Mouse (Mus musculus) testis, adult 2 months (tissue): Measurements from ENCODE around the gene Fam53b. TPM values are rescaled to one million over a fixed set of nuclear protein-coding genes. Genes with fewer than 3 reads are reported as not detected.

Experiments
- H3K27ac ChIP-seq: fragments of 200-500 bp; 2 replicates; pipeline ENCODE4 v1.5.1; 2012; ENCODE audit warnings: low read depth, low read length; ENCODE audit not compliant: control insufficient read depth, insufficient read depth
- H3K27me3 ChIP-seq: fragments of 200-500 bp; 2 replicates; pipeline ENCODE4 v1.6.1; 2012; ENCODE audit warnings: mild to moderate bottlenecking, low read length, moderate library complexity; ENCODE audit not compliant: control insufficient read depth, insufficient read depth
- H3K36me3 ChIP-seq: fragments of 200-500 bp; 2 replicates; pipeline ENCODE4 v1.6.1; 2012; ENCODE audit warnings: mild to moderate bottlenecking, low read length; ENCODE audit not compliant: control insufficient read depth, insufficient read depth
- H3K4me1 ChIP-seq: fragments of 200-500 bp; 2 replicates; pipeline ENCODE4 v1.6.1; 2012; ENCODE audit warnings: low read length; ENCODE audit not compliant: control insufficient read depth, insufficient read depth
- H3K4me3 ChIP-seq: fragments of 200-500 bp; 2 replicates; pipeline ENCODE4 v1.5.1; 2012; ENCODE audit warnings: low read depth, mild to moderate bottlenecking, low read length, moderate library complexity, mixed read lengths; ENCODE audit not compliant: control insufficient read depth
- CTCF ChIP-seq: fragments of 200-500 bp; IDR thresholded peaks from 2 replicates; pipeline ENCODE4 v1.5.1; 2012; ENCODE audit warnings: low read depth, mild to moderate bottlenecking, inconsistent platforms, low read length, moderate library complexity; ENCODE audit not compliant: control insufficient read depth, insufficient read depth, insufficient replicate concordance
- POLR2A ChIP-seq: fragments of 200-500 bp; IDR thresholded peaks from 2 replicates; pipeline ENCODE4 v1.6.1; 2012; ENCODE audit warnings: low read depth, mild to moderate bottlenecking, inconsistent platforms, low read length, moderate library complexity; ENCODE audit not compliant: control insufficient read depth
- polyA plus RNA-seq: library from polyadenylated mRNA; depleted of rRNA; stranded (reverse); fragments of >200 nt; gene quantifications from 2 replicates; pipeline ENCODE4 v1.2.3, GENCODE M21; 2012

Gene Fam53b
- polyA plus RNA-seq, 1 experiment: 6.1 TPM

- Histone ChIP-seq H3K27me3 (no peaks in the 10 kb centered on the region), H3K36me3 (no peaks in the 10 kb centered on the region), H3K4me1 (peaks cover 7% of the 10 kb centered on the region), H3K4me3 (no peak overlapping the region), H3K27ac (no peak overlapping the region)
- TF ChIP-seq CTCF: no peak
- no peak for TF ChIP-seq POLR2A
These were observed 3.4 kb upstream of the Fam53b start for GRCm38 (mm10) chr7:132817056-132817455.

GRCm38 (mm10) chr7:132816528-132816927 lies 2.8 kb upstream of the Fam53b start:
- Histone ChIP-seq H3K27me3 (no peaks in the 10 kb centered on the region), H3K4me3 (no peak overlapping the region), H3K27ac (no peak overlapping the region), H3K4me1 (peaks cover 10% of the 10 kb centered on the region), H3K36me3 (no peaks in the 10 kb centered on the region)
- no peak for TF ChIP-seq POLR2A
- no peak for TF ChIP-seq CTCF

GRCm38 (mm10) chr7:132815081-132815480 lies 1.4 kb upstream of the Fam53b start:
- TF ChIP-seq CTCF (no peak), POLR2A (no peak)
- no peaks in the 10 kb centered on the region for H3K36me3 ChIP-seq
- no peak overlapping the region for H3K27ac ChIP-seq
- peaks cover 10% of the 10 kb centered on the region for H3K4me1 ChIP-seq
- H3K4me3 ChIP-seq: no peak overlapping the region
- H3K27me3 ChIP-seq: no peaks in the 10 kb centered on the region

- H3K27me3 ChIP-seq: no peaks in the 10 kb centered on the region
- H3K36me3 ChIP-seq: no peaks in the 10 kb centered on the region
- H3K4me3 ChIP-seq: peak overlapping the region; percentile 84
- H3K4me1 ChIP-seq: peaks cover 10% of the 10 kb centered on the region
- TF ChIP-seq CTCF (no peak), POLR2A (no peak)
- H3K27ac ChIP-seq: peak overlapping the region; percentile 81
These were observed 384 bp upstream of the Fam53b start for GRCm38 (mm10) chr7:132814089-132814450.

DNA sequence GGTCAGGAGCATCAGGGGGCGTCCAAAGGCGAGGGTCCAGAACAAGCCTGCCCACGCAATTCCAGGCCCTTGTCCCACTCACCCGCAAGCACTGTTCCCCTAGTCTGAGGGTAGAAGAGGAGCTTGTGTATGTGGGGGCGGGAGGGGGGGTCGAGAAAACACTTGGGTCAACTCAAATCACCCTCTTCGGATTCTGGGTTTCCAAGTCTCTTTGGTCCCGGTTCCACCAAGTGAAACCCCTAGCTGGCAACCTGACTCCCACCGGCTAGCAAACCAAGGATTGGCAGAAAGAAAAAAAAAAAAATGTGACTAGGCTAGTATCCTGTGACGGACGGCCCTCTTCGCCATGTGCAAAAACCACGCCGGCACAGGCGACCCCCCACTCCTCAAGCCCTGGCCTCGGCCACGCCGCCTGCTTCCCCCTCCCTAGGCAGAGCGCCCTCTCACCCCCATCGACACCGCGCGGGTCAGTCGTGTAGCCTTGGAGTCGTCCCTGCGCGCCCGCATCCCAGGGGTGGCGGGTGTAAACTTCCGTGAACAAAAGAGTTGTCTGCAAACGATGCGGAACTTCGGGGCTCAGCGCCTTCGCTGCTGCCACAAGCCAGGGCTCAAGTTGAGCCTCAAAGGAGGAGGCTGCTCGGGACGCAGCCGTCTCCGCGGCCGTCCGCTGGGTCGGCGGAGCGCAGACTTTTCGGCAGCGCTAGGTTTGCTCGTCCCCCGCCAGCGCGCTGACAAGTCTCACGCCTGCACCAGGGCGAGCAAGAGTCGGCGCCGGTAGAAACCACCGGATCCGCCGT lies 869 bp downstream of the Fam53b start:
- Histone ChIP-seq H3K27ac (peak overlapping the region; percentile 80), H3K36me3 (no peaks in the 10 kb centered on the region), H3K27me3 (no peaks in the 10 kb centered on the region), H3K4me3 (peak overlapping the region; percentile 84), H3K4me1 (peaks cover 14% of the 10 kb centered on the region)
- TF ChIP-seq CTCF: no peak
- TF ChIP-seq POLR2A: no peak

DNA sequence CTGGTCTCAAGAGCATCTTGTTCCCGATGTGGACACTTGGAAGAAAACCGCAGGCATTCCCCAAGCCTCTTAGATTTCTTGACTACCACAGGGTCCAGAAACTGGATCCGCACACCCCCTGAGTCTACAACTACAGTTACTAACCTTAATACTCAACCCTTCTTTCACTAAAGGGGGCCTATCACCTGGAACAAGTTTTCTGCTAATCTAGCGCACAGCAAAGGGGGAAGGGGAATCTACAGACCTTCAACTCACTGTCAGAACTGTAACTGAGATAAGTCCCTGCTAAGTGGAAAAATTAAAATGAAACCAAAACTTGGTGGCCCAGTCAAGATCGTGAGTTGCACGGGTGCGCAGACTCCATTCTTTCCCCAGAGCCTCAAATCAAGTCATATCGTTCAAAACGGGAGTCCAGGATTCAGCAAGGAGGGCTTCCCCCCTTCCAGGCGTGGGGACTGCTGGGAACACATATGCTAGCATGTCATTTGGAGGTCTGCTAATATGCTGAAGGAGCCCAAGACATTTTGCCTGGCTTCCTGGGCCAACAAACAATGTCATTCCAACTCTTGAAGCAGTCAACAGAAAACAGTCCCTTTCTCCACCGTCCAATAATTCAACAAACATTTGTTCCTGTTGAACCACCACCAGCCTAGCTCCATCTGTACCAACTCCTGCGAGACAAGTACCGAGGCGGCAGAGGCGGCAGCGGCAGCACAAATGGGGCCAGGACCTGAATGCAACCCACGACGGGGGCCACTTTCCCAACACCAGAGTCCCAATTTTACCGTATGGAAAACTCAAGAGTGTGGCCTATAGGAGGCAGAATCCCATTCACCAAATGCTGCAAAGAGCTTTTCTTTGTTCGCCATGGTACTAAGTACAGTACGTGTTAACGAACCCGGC lies 1.7 kb downstream of the Fam53b start:
- Histone ChIP-seq H3K27ac (peak overlapping the region; percentile 80), H3K4me3 (peak overlapping the region; percentile 84), H3K4me1 (peaks cover 14% of the 10 kb centered on the region), H3K36me3 (no peaks in the 10 kb centered on the region), H3K27me3 (no peaks in the 10 kb centered on the region)
- TF ChIP-seq POLR2A: no peak
- TF ChIP-seq CTCF: no peak

DNA sequence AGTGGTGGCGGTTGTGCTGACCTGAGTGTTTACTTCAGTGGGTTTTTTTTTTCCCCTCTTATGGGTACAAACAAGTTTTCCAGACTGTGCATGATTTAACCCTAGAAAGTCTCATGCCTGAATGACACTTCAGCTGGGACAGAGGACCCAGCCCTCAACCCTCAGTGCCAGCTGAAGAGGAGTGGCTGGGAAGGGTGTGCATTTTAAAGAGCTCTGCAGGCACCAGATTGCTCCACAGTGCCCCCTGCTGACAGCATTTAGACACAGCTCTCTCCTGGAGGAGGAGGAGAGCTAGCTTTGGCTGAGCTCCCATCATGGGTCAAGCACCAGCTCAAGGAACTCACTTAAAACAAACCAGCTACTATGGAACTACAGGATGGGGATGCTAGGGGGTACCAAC lies 2.8 kb downstream of the Fam53b start:
- Histone ChIP-seq H3K4me1 (peaks cover 14% of the 10 kb centered on the region), H3K27ac (no peak overlapping the region), H3K36me3 (no peaks in the 10 kb centered on the region), H3K4me3 (no peak overlapping the region), H3K27me3 (no peaks in the 10 kb centered on the region)
- TF ChIP-seq POLR2A: no peak
- peak; percentile 81; the same call in 1 of the 2 replicates for TF ChIP-seq CTCF
